Mouse (Mus musculus) small intestine, adult 2 months (tissue): Measurements from ENCODE around the gene Usp34.

Experiments used
- CTCF ChIP-seq: fragments of 200-500 bp; IDR thresholded peaks from 2 replicates; pipeline ENCODE4 v1.5.1; 2012; ENCODE audit warnings: low read depth, mild to moderate bottlenecking, control low read depth, inconsistent platforms, low read length, moderate library complexity, mixed read lengths; ENCODE audit not compliant: insufficient replicate concordance, insufficient read length; ENCODE audit errors: extremely low read depth
- POLR2A ChIP-seq: fragments of 200-500 bp; IDR thresholded peaks from 2 replicates; pipeline ENCODE4 v1.6.1; 2012; ENCODE audit warnings: low read depth, mild to moderate bottlenecking, control low read depth, inconsistent platforms, low read length, moderate library complexity

DNA sequence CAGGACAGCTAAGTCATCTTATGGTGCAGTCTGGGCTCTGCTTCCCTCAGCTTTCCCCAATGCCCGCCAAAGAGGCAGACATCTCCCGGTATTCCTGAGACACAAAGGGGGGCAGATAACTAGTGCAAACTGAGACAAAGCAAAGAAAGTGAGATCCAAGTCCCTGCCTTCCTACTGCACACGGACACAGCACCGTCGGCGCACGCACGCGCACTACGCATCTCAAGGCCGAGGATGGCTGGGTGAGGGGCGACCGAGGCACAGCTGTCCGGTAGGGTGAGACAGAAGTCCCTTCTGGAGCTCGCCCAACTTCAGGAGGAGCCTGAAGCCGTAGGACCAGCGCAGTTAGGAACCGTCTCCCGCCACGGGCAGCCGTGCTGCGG, 190.6 kb downstream of the Usp34 start:
- no peak for TF ChIP-seq CTCF
- no peak for TF ChIP-seq POLR2A
